Mouse (Mus musculus): ENCODE data around the gene Fem1b.
"Not testable (repeated sequence)": the region's sequence is repeated elsewhere in the genome, so short reads cannot be mapped to it uniquely, and the experiment has no call there.

Gene Fem1b

GRCm38 (mm10) chr9:62811516-62812121, at the start of gene Fem1b:
Gene Fem1b, minus strand, starts transcription at chr9:62811934.
- peak; percentile 91 to 94 for DNase-seq

- no peak for DNase-seq
Observed at GRCm38 (mm10) chr9:62860866-62861265, 49.1 kb upstream of the Fem1b start.

GRCm38 (mm10) chr9:62860102-62860501, 48.4 kb upstream of the Fem1b start:
- not testable (repeated sequence) for DNase-seq

- DNase-seq: no peak
Observed at GRCm38 (mm10) chr9:62858266-62859019, 46.7 kb upstream of the Fem1b start.

GRCm38 (mm10) chr9:62857719-62858261, 46.1 kb upstream of the Fem1b start, which contains the start of gene Calml4:
Gene Calml4, plus strand, starts transcription at chr9:62858080.
- no peak for DNase-seq

GRCm38 (mm10) chr9:62857216-62857615, 45.5 kb upstream of the Fem1b start:
- DNase-seq: no peak

- no peak for DNase-seq
Observed at GRCm38 (mm10) chr9:62854483-62854882, 42.7 kb upstream of the Fem1b start.

GRCm38 (mm10) chr9:62851571-62851970, 39.8 kb upstream of the Fem1b start:
- DNase-seq: no peak

GRCm38 (mm10) chr9:62848641-62849040, 36.9 kb upstream of the Fem1b start:
- no peak for DNase-seq

GRCm38 (mm10) chr9:62847694-62848093, 36.0 kb upstream of the Fem1b start:
- DNase-seq: peak; percentile 85 to 92

GRCm38 (mm10) chr9:62844461-62844860, 32.7 kb upstream of the Fem1b start:
- no peak for DNase-seq

- DNase-seq: no peak
Observed at GRCm38 (mm10) chr9:62843356-62844024, 31.8 kb upstream of the Fem1b start.

GRCm38 (mm10) chr9:62839172-62839770, 27.5 kb upstream of the Fem1b start:
- DNase-seq: peak in 1 of 2 experiments; percentile 45

GRCm38 (mm10) chr9:62838506-62839171, 26.9 kb upstream of the Fem1b start, which contains the start of gene Cln6:
Gene Cln6, plus strand, starts transcription at chr9:62838785.
- DNase-seq: peak; percentile 84 to 87

GRCm38 (mm10) chr9:62838146-62838505, 26.4 kb upstream of the Fem1b start:
- DNase-seq: no peak

GRCm38 (mm10) chr9:62837611-62838010, 25.9 kb upstream of the Fem1b start:
- no peak for DNase-seq

- no peak for DNase-seq
Observed at GRCm38 (mm10) chr9:62835705-62836446, 24.1 kb upstream of the Fem1b start.

- DNase-seq: no peak
Observed at GRCm38 (mm10) chr9:62834906-62835305, 23.2 kb upstream of the Fem1b start.

- no peak for DNase-seq
Observed at GRCm38 (mm10) chr9:62829877-62830276, 18.1 kb upstream of the Fem1b start.

- DNase-seq: peak; percentile 95 to 96
Observed at GRCm38 (mm10) chr9:62828662-62829086, 16.9 kb upstream of the Fem1b start.

- peak; percentile 39 to 47 for DNase-seq
Observed at GRCm38 (mm10) chr9:62827939-62828652, 16.4 kb upstream of the Fem1b start.

Measured in cerebellum, adult 18-20 months (tissue).